Mouse (Mus musculus) heart, embryonic 10.5 days (tissue): ENCODE measurements around the gene Tmem191c. TPM values are rescaled to one million over a fixed set of nuclear protein-coding genes. Genes with fewer than 3 reads are reported as not detected.

Source experiments
- DNase-seq: peaks from one replicate; pipeline ENCODE4 v3.0.0-alpha.2; 2017; ENCODE audit warnings: low spot score
- H3K27ac ChIP-seq: fragments of 300-500 bp; sonication (generic); 2 replicates; pipeline ENCODE4 v1.5.1; 2016; ENCODE audit warnings: mild to moderate bottlenecking
- H3K27me3 ChIP-seq: fragments of 300-500 bp; sonication (generic); 2 replicates; pipeline ENCODE4 v1.6.1; 2016; ENCODE audit warnings: mild to moderate bottlenecking; ENCODE audit not compliant: poor library complexity, insufficient read depth, severe bottlenecking
- H3K36me3 ChIP-seq: fragments of 300-500 bp; sonication (generic); 2 replicates; pipeline ENCODE4 v1.6.1; 2016; ENCODE audit warnings: mild to moderate bottlenecking, moderate library complexity
- H3K4me1 ChIP-seq: fragments of 300-500 bp; sonication (generic); 2 replicates; pipeline ENCODE4 v1.6.1; 2016; ENCODE audit warnings: mild to moderate bottlenecking
- H3K4me3 ChIP-seq: fragments of 300-500 bp; sonication (generic); 2 replicates; pipeline ENCODE4 v1.5.1; 2016; ENCODE audit warnings: mild to moderate bottlenecking, moderate library complexity
- H3K9me3 ChIP-seq: fragments of 300-500 bp; sonication (generic); 2 replicates; pipeline ENCODE4 v1.6.1; 2016; ENCODE audit warnings: mild to moderate bottlenecking, moderate library complexity
- WGBS: fragments of 180-500 bp; shearing (Covaris S2); methylation state at CpG from one replicate; pipeline ENCODE4 v1.1.7; 2016; 5-methylcytosine and 5-hydroxymethylcytosine counted together
- polyA plus RNA-seq: library from polyadenylated mRNA; unstranded; fragments of >200 nt; fragmentation: Nextera tagmentation; extraction: Ambion mirVana; gene quantifications from 2 replicates; pipeline ENCODE4 v1.2.1, GENCODE M21; 2016

Tmem191c gene
- polyA plus RNA-seq, 1 experiment from 2014 or later: 7.7 TPM

DNA sequence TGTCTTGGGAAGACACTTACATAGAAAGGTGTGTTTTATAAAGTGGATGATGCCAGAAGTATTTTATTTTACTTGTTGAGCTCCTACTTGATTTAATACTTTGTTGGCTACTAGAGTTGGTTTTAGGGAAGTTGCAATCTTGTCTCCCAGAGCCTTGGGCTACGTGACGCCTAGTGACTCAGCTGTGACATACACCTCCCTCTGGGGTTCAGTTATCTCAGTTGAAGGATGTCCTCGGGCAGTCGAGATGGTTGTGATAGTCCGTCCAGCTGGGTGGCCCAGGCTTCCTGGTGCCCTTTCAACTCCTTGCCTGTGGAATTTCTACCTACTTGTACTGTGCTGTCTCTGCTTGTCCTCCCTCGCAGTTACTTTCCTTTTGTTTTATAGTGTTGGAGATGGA is 26.7 kb upstream of the Tmem191c start:
- 0 out of 2 replicates have a peak overlapping the region, but pooled peaks have one; percentile 30 for H3K27ac ChIP-seq
- 10% methylated on average over 6 of the region's 6 CpGs for WGBS

DNA sequence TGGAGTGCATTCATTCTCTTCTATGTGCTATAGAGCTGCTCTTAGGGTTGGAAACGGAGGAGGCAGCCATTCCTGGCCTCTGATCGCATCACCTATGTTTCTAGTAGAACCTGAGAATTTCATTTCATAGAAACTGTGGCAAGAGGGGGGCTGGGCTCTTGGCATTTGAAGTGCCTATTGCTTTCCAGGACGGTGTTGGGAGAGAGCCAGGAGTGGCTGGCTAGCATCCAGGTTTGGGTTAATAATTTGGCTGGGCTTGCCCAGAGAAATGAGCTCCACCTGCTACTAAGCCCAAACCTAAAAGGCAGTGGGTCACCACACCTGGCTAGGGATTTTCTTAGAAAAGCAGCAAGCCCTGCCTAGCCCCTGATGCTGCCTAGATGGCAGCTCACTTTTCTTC is 24.3 kb upstream of the Tmem191c start:
- H3K4me3 ChIP-seq: no peak overlapping the region
- H3K27ac ChIP-seq: peak overlapping the region; percentile 72; the same call in 1 of the 2 replicates
- H3K9me3 ChIP-seq: no peaks in the 10 kb centered on the region
- H3K4me1 ChIP-seq: peaks cover 76% of the 10 kb centered on the region
- H3K36me3 ChIP-seq: peaks cover 10% of the 10 kb centered on the region
- 63% methylated on average over 3 of the region's 3 CpGs for WGBS
- H3K27me3 ChIP-seq: no peaks in the 10 kb centered on the region
- DNase-seq: no peak

More for the DNA sequence above, 26.7 kb upstream of the Tmem191c start:
- H3K4me1 ChIP-seq: peaks cover 71% of the 10 kb centered on the region
- DNase-seq: no peak
- no peaks in the 10 kb centered on the region for H3K36me3 ChIP-seq
- no peaks in the 10 kb centered on the region for H3K9me3 ChIP-seq
- H3K27me3 ChIP-seq: no peaks in the 10 kb centered on the region
- H3K4me3 ChIP-seq: no peak overlapping the region

DNA sequence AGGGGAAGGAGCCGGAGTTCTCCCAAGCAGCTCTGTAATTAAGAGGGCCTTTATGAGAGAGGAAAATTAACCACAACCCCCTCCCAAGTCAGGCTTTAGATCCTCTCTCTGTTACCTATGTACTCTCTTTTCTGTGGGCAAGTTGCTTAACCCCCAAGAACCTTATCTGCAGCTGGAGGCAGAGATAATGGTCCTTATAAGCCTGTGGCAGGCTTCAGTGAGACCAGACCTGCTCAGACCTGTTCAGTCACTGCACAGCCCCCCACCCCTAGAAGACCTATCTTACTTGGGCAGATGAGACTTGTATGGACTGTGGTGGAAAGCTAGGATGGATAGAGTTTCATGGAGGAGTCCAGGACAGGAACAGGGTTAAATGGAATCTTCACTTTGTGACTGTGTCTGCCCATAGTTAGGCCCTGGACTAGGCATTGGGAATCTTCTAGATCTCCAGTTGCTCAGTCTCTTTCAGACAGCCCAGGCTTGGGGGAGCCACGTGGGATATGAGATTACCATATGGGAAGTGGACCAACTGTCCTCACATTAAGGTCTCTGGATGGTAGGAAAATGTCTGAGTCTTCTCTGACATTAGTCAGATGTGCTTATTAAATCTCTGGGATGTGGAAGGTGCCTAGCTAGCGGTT is 23.7 kb upstream of the Tmem191c start:
- H3K4me1 ChIP-seq: peaks cover 78% of the 10 kb centered on the region
- 65% methylated on average over 3 of the region's 3 CpGs for WGBS
- peak overlapping the region; percentile 72; the same call in 1 of the 2 replicates for H3K27ac ChIP-seq
- no peaks in the 10 kb centered on the region for H3K27me3 ChIP-seq
- H3K4me3 ChIP-seq: no peak overlapping the region
- H3K36me3 ChIP-seq: peaks cover 16% of the 10 kb centered on the region
- DNase-seq: peak; percentile 86
- H3K9me3 ChIP-seq: no peaks in the 10 kb centered on the region

DNA sequence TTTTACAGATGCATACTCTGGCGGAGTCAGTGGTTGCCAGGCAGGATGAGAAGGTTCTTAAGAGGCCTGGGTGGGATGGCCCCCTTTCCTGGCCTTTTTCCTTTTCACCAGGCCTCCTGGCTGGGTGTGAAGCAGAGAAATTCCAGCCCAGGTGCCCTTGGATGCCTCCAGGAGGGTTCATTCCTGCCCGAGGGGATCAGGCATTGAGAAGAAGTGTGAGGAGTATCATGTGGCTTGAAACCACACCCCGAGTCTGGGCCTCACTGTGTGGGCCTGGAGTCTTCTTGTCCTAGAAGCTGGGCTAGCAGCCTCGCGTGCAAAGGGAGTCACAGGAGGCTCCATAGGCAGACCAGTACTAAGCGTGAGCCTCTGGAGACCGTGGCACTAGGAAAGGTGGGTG is 23.0 kb upstream of the Tmem191c start:
- 47% methylated on average over 7 of the region's 7 CpGs for WGBS
- H3K9me3 ChIP-seq: no peaks in the 10 kb centered on the region
- H3K27me3 ChIP-seq: no peaks in the 10 kb centered on the region
- DNase-seq: no peak
- peaks cover 23% of the 10 kb centered on the region for H3K36me3 ChIP-seq
- peak overlapping the region; percentile 72 for H3K27ac ChIP-seq
- peaks cover 78% of the 10 kb centered on the region for H3K4me1 ChIP-seq
- H3K4me3 ChIP-seq: peak overlapping the region; percentile 8; the same call in 1 of the 2 replicates

DNA sequence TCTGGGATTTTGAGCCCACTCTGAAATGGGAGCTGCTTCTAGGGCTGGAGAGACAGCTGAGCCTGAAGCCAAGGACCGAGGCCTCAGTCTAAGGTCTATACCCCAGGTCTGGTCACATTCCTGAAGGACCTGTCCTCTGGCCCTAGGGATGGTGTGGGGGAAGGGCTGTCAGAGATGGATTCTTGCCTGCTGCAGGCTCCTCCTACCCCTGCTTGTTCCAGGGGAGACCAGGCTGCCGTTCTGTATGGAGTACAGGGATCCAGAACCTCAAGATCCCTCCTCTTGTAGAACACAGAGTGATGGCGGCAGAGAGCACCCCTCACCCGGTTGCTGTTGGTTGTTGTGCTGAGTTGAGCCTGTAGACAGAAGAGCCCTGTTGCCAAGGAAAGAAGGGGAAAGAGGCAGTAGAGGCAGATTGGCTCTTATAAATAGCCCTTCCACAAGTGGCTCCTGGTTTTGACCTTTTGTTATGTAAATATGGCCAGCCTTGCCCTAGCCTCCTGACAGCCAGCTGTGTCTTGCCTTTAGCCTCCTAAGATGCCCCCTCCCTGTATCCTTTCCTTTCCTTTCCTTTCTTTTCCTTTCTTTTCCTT is 21.8 kb upstream of the Tmem191c start:
- DNase-seq: no peak
- H3K9me3 ChIP-seq: no peaks in the 10 kb centered on the region
- H3K4me3 ChIP-seq: peak overlapping the region; percentile 20
- peaks cover 35% of the 10 kb centered on the region for H3K36me3 ChIP-seq
- H3K4me1 ChIP-seq: peaks cover 80% of the 10 kb centered on the region
- peak overlapping the region; percentile 54 for H3K27ac ChIP-seq
- WGBS: 17% methylated on average over 4 of the region's 4 CpGs
- no peaks in the 10 kb centered on the region for H3K27me3 ChIP-seq

DNA sequence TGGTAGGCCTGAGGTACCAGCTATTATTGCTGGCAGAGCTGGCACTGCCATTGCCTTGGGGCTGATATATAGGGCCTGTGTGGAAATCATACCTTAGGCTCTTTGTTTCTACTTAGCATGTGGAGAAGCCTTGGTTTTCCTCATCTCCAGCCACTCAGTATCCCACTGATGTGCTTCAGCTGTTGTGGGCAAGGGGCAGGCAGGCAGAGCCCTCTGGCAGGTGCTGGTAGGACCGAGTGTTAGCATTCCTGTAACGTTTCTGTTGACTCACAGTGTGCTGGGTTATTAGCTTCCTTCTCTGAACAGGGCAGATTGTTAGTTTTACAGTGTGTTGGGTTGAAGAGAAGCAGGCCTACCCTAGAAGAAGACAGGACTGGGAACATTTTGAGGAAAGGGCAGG is 20.6 kb upstream of the Tmem191c start:
- Histone ChIP-seq H3K9me3 (no peaks in the 10 kb centered on the region), H3K36me3 (peaks cover 46% of the 10 kb centered on the region), H3K27ac (peak overlapping the region; percentile 54; the same call in 1 of the 2 replicates), H3K27me3 (no peaks in the 10 kb centered on the region), H3K4me1 (peaks cover 72% of the 10 kb centered on the region), H3K4me3 (no peak overlapping the region)
- no peak for DNase-seq
- 75% methylated on average over 2 of the region's 2 CpGs for WGBS

DNA sequence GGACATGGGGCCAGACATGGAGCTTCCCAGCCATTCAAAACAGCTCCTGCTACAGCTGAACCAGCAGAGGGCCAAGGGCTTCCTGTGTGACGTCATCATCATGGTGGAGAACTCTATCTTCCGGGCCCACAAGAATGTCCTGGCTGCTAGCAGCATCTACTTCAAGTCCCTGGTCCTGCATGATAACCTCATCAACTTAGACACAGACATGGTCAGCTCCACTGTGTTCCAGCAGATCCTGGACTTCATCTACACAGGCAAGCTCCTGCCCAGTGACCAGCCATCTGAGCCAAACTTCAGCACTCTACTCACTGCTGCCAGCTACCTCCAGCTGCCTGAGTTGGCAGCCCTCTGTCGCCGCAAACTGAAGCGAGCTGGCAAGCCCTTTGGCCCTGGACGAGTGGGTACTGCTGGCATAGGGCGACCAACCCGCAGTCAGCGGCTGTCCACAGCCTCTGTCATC is 18.5 kb upstream of the Tmem191c start:
- H3K36me3 ChIP-seq: peaks cover 57% of the 10 kb centered on the region
- no peaks in the 10 kb centered on the region for H3K27me3 ChIP-seq
- WGBS: 84% methylated on average over 9 of the region's 9 CpGs
- H3K4me3 ChIP-seq: no peak overlapping the region
- DNase-seq: no peak
- H3K27ac ChIP-seq: no peak overlapping the region
- peaks cover 64% of the 10 kb centered on the region for H3K4me1 ChIP-seq
- no peaks in the 10 kb centered on the region for H3K9me3 ChIP-seq

DNA sequence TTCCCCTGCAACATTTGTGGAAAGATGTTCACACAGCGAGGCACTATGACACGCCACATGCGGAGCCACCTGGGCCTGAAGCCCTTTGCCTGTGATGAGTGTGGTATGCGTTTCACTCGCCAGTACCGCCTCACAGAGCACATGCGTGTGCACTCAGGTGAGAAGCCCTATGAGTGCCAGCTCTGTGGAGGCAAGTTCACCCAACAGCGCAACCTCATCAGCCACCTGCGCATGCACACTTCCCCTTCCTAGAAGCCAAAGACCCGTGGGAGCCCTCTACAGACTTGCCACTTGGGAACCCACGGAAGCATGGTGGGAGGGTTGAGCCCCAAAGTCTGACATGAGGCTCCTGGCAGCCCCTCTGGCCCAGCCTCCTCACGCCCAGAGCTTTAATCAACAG is 17.0 kb upstream of the Tmem191c start:
- Histone ChIP-seq H3K4me1 (peaks cover 55% of the 10 kb centered on the region), H3K9me3 (no peaks in the 10 kb centered on the region), H3K27me3 (no peaks in the 10 kb centered on the region), H3K36me3 (peaks cover 59% of the 10 kb centered on the region), H3K4me3 (no peak overlapping the region), H3K27ac (no peak overlapping the region)
- 92% methylated on average over 12 of the region's 12 CpGs for WGBS
- DNase-seq: no peak

DNA sequence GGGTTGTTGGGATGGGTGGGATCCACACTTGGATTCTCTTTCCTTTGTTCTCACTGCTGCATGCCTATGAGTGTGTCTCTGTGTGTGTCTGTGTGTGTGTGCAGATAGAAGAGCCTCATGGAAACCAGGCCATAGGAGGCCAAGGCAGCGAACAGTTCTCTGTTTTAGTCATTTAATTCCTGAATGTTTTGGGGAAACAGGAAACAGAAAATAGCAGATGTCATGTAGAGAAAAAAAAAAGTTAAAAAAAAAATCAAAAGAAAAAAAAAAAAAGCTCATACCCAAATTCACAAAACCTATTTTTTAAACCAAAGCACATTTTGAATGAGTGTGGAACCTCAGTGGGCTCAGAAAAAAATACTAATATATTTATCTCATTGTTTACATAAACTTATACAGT is 14.5 kb upstream of the Tmem191c start:
- Histone ChIP-seq H3K9me3 (no peaks in the 10 kb centered on the region), H3K27ac (no peak overlapping the region), H3K36me3 (peaks cover 49% of the 10 kb centered on the region), H3K4me1 (peaks cover 40% of the 10 kb centered on the region), H3K4me3 (no peak overlapping the region), H3K27me3 (no peaks in the 10 kb centered on the region)
- WGBS: 93% methylated on average over 1 of the region's 1 CpGs
- DNase-seq: no peak

DNA sequence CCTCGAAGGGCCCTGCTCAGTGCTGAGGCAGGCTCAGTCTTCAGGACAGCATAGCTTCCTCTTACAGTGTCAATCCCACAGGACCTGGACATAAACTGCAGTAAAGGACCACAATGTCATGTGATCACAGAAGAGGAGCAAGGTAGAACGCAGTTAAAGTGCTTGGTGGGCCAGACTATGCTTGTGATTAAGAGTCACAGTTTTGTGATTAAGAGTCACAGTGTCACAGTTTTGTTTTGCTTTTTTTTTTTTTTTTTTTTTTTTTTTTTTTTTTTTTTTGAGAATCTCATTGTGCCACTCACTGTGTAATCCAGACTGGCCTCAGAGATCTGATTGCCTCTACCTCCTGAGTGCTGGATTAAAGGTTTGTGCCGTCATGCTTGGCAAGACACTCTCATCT is 9.8 kb upstream of the Tmem191c start:
- no peak overlapping the region for H3K4me3 ChIP-seq
- WGBS: 78% methylated on average over 3 of the region's 3 CpGs
- no peaks in the 10 kb centered on the region for H3K27me3 ChIP-seq
- peaks cover 9% of the 10 kb centered on the region for H3K36me3 ChIP-seq
- no peaks in the 10 kb centered on the region for H3K9me3 ChIP-seq
- no peak for DNase-seq
- H3K27ac ChIP-seq: no peak overlapping the region
- peaks cover 17% of the 10 kb centered on the region for H3K4me1 ChIP-seq

DNA sequence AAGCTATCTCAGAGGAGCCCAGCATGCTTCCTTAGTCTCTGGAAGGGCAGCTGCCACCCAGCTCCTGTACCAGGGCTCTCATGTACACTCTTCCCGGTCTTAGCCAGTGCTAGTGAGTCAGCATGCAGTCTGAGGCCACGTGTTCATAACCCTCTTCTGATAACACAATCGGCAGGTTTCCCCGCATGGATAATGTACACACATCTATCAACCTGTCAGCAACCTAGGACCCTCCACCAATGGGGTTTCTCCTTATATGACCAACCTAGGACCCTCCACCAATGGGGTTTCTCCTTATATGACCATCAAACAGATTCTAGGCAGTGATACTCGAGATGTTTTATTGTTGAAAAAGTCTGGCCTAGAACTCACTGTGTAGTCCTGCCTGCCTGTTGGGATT is 7.9 kb upstream of the Tmem191c start:
- Histone ChIP-seq H3K27me3 (no peaks in the 10 kb centered on the region), H3K9me3 (no peaks in the 10 kb centered on the region), H3K4me3 (no peak overlapping the region), H3K36me3 (no peaks in the 10 kb centered on the region), H3K27ac (no peak overlapping the region), H3K4me1 (peaks cover 4% of the 10 kb centered on the region; the same call in 1 of the 2 replicates)
- DNase-seq: no peak
- 35% methylated on average over 5 of the region's 5 CpGs for WGBS

DNA sequence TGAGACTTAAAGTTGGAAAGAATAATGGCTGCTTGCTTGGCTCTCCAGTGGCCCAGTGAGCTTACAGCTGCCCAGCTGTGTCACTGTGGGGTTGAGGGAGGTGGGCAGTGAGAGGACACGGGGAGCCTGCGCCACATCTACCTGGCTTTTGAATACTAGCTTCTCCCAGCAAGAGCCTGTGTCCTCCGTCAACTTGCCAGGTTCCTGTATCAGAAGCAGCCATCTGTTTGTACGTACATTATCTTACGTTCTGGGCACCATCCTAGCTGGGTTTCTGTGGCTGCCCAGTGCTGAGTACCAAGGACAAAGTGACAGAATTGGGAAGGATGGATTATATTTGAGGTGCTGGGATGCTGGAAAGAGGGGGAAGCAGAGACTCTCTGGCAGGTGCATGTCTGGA is 6.0 kb upstream of the Tmem191c start:
- no peaks in the 10 kb centered on the region for H3K9me3 ChIP-seq
- no peak overlapping the region for H3K27ac ChIP-seq
- peaks cover 5% of the 10 kb centered on the region; the same call in 1 of the 2 replicates for H3K27me3 ChIP-seq
- H3K4me1 ChIP-seq: 0 out of 2 replicates have a peak, but pooled peaks cover 3% of the 10 kb centered on the region
- DNase-seq: no peak
- 78% methylated on average over 5 of the region's 5 CpGs for WGBS
- H3K4me3 ChIP-seq: no peak overlapping the region
- H3K36me3 ChIP-seq: no peaks in the 10 kb centered on the region

DNA sequence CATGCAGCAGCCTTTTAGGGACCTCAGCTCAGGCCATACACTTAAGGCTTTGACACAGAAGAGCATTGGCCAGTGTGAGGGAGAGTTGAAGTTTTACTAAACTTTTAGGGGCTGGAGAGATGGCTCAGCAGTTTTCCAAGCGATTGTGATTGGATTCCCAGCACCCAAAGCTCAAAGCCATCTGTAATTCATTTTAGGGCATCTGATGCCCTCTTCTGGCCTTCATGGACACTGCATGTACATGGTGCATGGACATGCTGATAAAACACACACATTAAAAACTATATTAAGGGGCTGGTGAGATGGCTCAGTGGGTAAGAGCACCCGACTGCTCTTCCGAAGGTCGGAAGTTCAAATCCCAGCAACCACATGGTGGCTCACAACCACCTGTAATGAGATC is 4.8 kb upstream of the Tmem191c start:
- Histone ChIP-seq H3K27me3 (peaks cover 5% of the 10 kb centered on the region; the same call in 1 of the 2 replicates), H3K27ac (no peak overlapping the region), H3K9me3 (no peaks in the 10 kb centered on the region), H3K4me1 (0 out of 2 replicates have a peak, but pooled peaks cover 3% of the 10 kb centered on the region), H3K36me3 (no peaks in the 10 kb centered on the region), H3K4me3 (no peak overlapping the region)
- WGBS: 61% methylated on average over 4 of the region's 4 CpGs
- DNase-seq: no peak
